Mouse (Mus musculus) midbrain, embryonic 14.5 days (tissue): ENCODE measurements around the gene Lamb2. TPM values are rescaled to one million over a fixed set of nuclear protein-coding genes. Genes with fewer than 3 reads are reported as not detected.
A peak's percentile ranks its signal among the peaks of the same experiment; 100 is the strongest.

ENCODE experiments used
- ATAC-seq: fragments of 200-750 bp; cut with Nextera tagmentation; 2 replicates; pipeline ENCODE4 v1.8.0; 2017; ENCODE audit warnings: moderate number of reproducible peaks, moderate library complexity; ENCODE audit not compliant: low FRiP score, low TSS enrichment
- DNase-seq: peaks from one replicate; pipeline ENCODE4 v3.0.0-alpha.2; 2015
- H3K27ac ChIP-seq: fragments of 300-500 bp; sonication (generic); replicated peaks from 2 replicates; pipeline ENCODE4 v1.5.1; 2014; ENCODE audit warnings: mild to moderate bottlenecking, low read depth, low read length, moderate library complexity
- H3K27me3 ChIP-seq: fragments of 300-500 bp; sonication (generic); 2 replicates; pipeline ENCODE4 v1.6.1; 2014; ENCODE audit warnings: low read length, control low read depth, mixed read lengths; ENCODE audit not compliant: control insufficient read depth, insufficient read depth
- H3K36me3 ChIP-seq: fragments of 300-500 bp; sonication (generic); 2 replicates; pipeline ENCODE4 v1.6.1; 2014; ENCODE audit warnings: low read length, control low read depth; ENCODE audit not compliant: control insufficient read depth, insufficient read depth
- H3K4me1 ChIP-seq: fragments of 300-500 bp; sonication (generic); 2 replicates; pipeline ENCODE4 v1.6.1; 2014; ENCODE audit warnings: mild to moderate bottlenecking, antibody characterized with exemption, low read length, control low read depth; ENCODE audit not compliant: control insufficient read depth, insufficient read depth
- H3K4me2 ChIP-seq: fragments of 300-500 bp; sonication (generic); 2 replicates; pipeline ENCODE4 v1.6.1; 2014; ENCODE audit warnings: mild to moderate bottlenecking, low read length, moderate library complexity
- H3K4me3 ChIP-seq: fragments of 300-500 bp; sonication (generic); replicated peaks from 2 replicates; pipeline ENCODE4 v1.5.1; 2014; ENCODE audit warnings: low read depth, low read length
- H3K9ac ChIP-seq: fragments of 300-500 bp; sonication (generic); replicated peaks from 2 replicates; pipeline ENCODE4 v1.6.1; 2014; ENCODE audit warnings: mild to moderate bottlenecking, low read length, moderate library complexity
- H3K9me3 ChIP-seq: fragments of 300-500 bp; sonication (generic); 2 replicates; pipeline ENCODE4 v1.6.1; 2016; ENCODE audit warnings: low read length, control low read depth, mixed read lengths; ENCODE audit not compliant: control insufficient read depth
- WGBS: fragments of 180-500 bp; shearing (Covaris S2); extraction: QIAGEN DNeasy Blood & Tissue Kit; methylation state at CpG from one replicate; pipeline ENCODE4 v1.1.7; 2014; 5-methylcytosine and 5-hydroxymethylcytosine counted together
- polyA plus RNA-seq: library from polyadenylated mRNA; unstranded; fragments of >200 nt; fragmentation: Nextera tagmentation; extraction: Ambion mirVana; gene quantifications from 2 replicates; pipeline ENCODE4 v1.2.1, GENCODE M21; 2014

The Lamb2 gene
- polyA plus RNA-seq, 1 experiment from 2014 or later: 15.9 TPM

GRCm38 (mm10) chr9:108450292-108451169 is 29.0 kb upstream of the Lamb2 start:
- peak; percentile 72 for ATAC-seq
- peak overlapping the region; percentile 90 for H3K27ac ChIP-seq
- peak overlapping the region; percentile 60 for H3K4me3 ChIP-seq
- H3K36me3 ChIP-seq: peaks cover 17% of the 10 kb centered on the region
- peaks cover 42% of the 10 kb centered on the region for H3K4me1 ChIP-seq
- peak overlapping the region; percentile 75 for H3K4me2 ChIP-seq
- no peaks in the 10 kb centered on the region for H3K9me3 ChIP-seq
- 40% methylated on average over 21 of the region's 21 CpGs for WGBS
- DNase-seq: peak; percentile 89
- H3K9ac ChIP-seq: peak overlapping the region; percentile 75; the same call in 1 of the 2 replicates
- no peaks in the 10 kb centered on the region for H3K27me3 ChIP-seq

- 82% methylated on average over 6 of the region's 6 CpGs for WGBS
- peak overlapping the region; percentile 60 for H3K4me3 ChIP-seq
- H3K9ac ChIP-seq: peak overlapping the region; percentile 75; the same call in 1 of the 2 replicates
- no peak for DNase-seq
- H3K36me3 ChIP-seq: peaks cover 17% of the 10 kb centered on the region
- H3K4me2 ChIP-seq: peak overlapping the region; percentile 75
- H3K9me3 ChIP-seq: no peaks in the 10 kb centered on the region
- H3K4me1 ChIP-seq: peaks cover 42% of the 10 kb centered on the region
- H3K27ac ChIP-seq: peak overlapping the region; percentile 90
- no peaks in the 10 kb centered on the region for H3K27me3 ChIP-seq
- no peak; the same call in 1 of the 2 replicates for ATAC-seq
Measured at GRCm38 (mm10) chr9:108451170-108451493, 28.4 kb upstream of the Lamb2 start.

- peaks cover 42% of the 10 kb centered on the region for H3K4me1 ChIP-seq
- peak overlapping the region; percentile 75 for H3K9ac ChIP-seq
- WGBS: 48% methylated on average over 6 of the region's 6 CpGs
- no peaks in the 10 kb centered on the region for H3K27me3 ChIP-seq
- DNase-seq (peak; percentile 37), ATAC-seq (no peak)
- H3K4me3 ChIP-seq: peak overlapping the region; percentile 60
- peak overlapping the region; percentile 75 for H3K4me2 ChIP-seq
- peaks cover 17% of the 10 kb centered on the region for H3K36me3 ChIP-seq
- H3K27ac ChIP-seq: peak overlapping the region; percentile 90
- H3K9me3 ChIP-seq: no peaks in the 10 kb centered on the region
Measured at GRCm38 (mm10) chr9:108451519-108452160, 27.9 kb upstream of the Lamb2 start.

- under 1% methylated on average over 40 of the region's 40 CpGs for WGBS
- H3K4me1 ChIP-seq: peaks cover 42% of the 10 kb centered on the region
- no peaks in the 10 kb centered on the region for H3K27me3 ChIP-seq
- peak overlapping the region; percentile 75 for H3K9ac ChIP-seq
- H3K36me3 ChIP-seq: peaks cover 17% of the 10 kb centered on the region
- DNase-seq (peak; percentile 96), ATAC-seq (peak; percentile 83)
- H3K9me3 ChIP-seq: no peaks in the 10 kb centered on the region
- peak overlapping the region; percentile 75 for H3K4me2 ChIP-seq
- H3K27ac ChIP-seq: peak overlapping the region; percentile 90
- peak overlapping the region; percentile 60 for H3K4me3 ChIP-seq
Measured at GRCm38 (mm10) chr9:108452291-108452906, 27.1 kb upstream of the Lamb2 start.

- Histone ChIP-seq H3K4me3 (peak overlapping the region; percentile 60), H3K27me3 (no peaks in the 10 kb centered on the region), H3K36me3 (peaks cover 12% of the 10 kb centered on the region), H3K9me3 (no peaks in the 10 kb centered on the region), H3K27ac (peak overlapping the region; percentile 90), H3K4me1 (peaks cover 42% of the 10 kb centered on the region), H3K9ac (peak overlapping the region; percentile 75), H3K4me2 (peak overlapping the region; percentile 75)
- 50% methylated on average over 6 of the region's 6 CpGs for WGBS
- 0 out of 2 replicates have a peak, but pooled peaks have one; percentile 7 for ATAC-seq
- no peak for DNase-seq
Measured at GRCm38 (mm10) chr9:108452911-108453310, 26.6 kb upstream of the Lamb2 start.

GRCm38 (mm10) chr9:108453458-108453857 is 26.1 kb upstream of the Lamb2 start:
- no peak overlapping the region for H3K27ac ChIP-seq
- H3K27me3 ChIP-seq: no peaks in the 10 kb centered on the region
- WGBS: 77% methylated on average over 4 of the region's 4 CpGs
- H3K9me3 ChIP-seq: no peaks in the 10 kb centered on the region
- peak overlapping the region; percentile 60; the same call in 1 of the 2 replicates for H3K4me3 ChIP-seq
- peaks cover 42% of the 10 kb centered on the region for H3K4me1 ChIP-seq
- ATAC-seq: no peak
- peaks cover 7% of the 10 kb centered on the region for H3K36me3 ChIP-seq
- no peak for DNase-seq
- peak overlapping the region; percentile 75 for H3K4me2 ChIP-seq
- no peak overlapping the region; the same call in 1 of the 2 replicates for H3K9ac ChIP-seq

- H3K27ac ChIP-seq: no peak overlapping the region
- no peak overlapping the region for H3K4me3 ChIP-seq
- no peaks in the 10 kb centered on the region for H3K27me3 ChIP-seq
- H3K4me2 ChIP-seq: no peak overlapping the region
- DNase-seq: no peak
- H3K36me3 ChIP-seq: no peaks in the 10 kb centered on the region
- peaks cover 34% of the 10 kb centered on the region for H3K4me1 ChIP-seq
- H3K9me3 ChIP-seq: no peaks in the 10 kb centered on the region
- WGBS: 89% methylated on average over 6 of the region's 6 CpGs
- no peak for ATAC-seq
- H3K9ac ChIP-seq: no peak overlapping the region
Measured at GRCm38 (mm10) chr9:108454429-108454828, 25.1 kb upstream of the Lamb2 start.

GRCm38 (mm10) chr9:108455747-108456571 is 23.6 kb upstream of the Lamb2 start:
- Histone ChIP-seq H3K9ac (no peak overlapping the region), H3K36me3 (no peaks in the 10 kb centered on the region), H3K27me3 (no peaks in the 10 kb centered on the region), H3K27ac (no peak overlapping the region), H3K4me3 (no peak overlapping the region), H3K9me3 (no peaks in the 10 kb centered on the region), H3K4me1 (peaks cover 19% of the 10 kb centered on the region), H3K4me2 (no peak overlapping the region)
- 79% methylated on average over 12 of the region's 12 CpGs for WGBS
- DNase-seq (no peak), ATAC-seq (no peak)
